Mouse (Mus musculus) G1E (cell line): ENCODE results near the gene Stx1a.

Source experiments
- CTCF ChIP-seq: IDR thresholded peaks from 2 replicates; pipeline ENCODE4 v1.5.1; 2012; ENCODE audit warnings: low read depth, low read length, inconsistent platforms, mixed read lengths
- GATA1 ChIP-seq: IDR thresholded peaks from 2 replicates; pipeline ENCODE4 v1.6.1; 2012; ENCODE audit warnings: borderline replicate concordance, low read length, inconsistent platforms, mixed read lengths
- POLR2AphosphoS5 ChIP-seq: IDR thresholded peaks from 2 replicates; pipeline ENCODE4 v1.6.1; 2012; ENCODE audit warnings: low read depth, low read length, inconsistent platforms; ENCODE audit not compliant: insufficient replicate concordance

- no peak for TF ChIP-seq CTCF
- TF ChIP-seq GATA1, result no peak
- no peak for TF ChIP-seq POLR2AphosphoS5
Observed at GRCm38 (mm10) chr5:134992566-134992965, 30.7 kb upstream of the Stx1a start.
